Mouse (Mus musculus) 416B (cell line): ENCODE results near the gene Dhx38.
A peak's percentile ranks its signal among the peaks of the same experiment; 100 is the strongest.

Source experiments
- DNase-seq: peaks from one replicate; pipeline ENCODE4 v3.0.0; 2011; ENCODE audit warnings: low read depth

Gene Dhx38

GRCm38 (mm10) chr8:109565498-109566333 lies at the start of gene Dhx38, which contains the start of gene Txnl4b:
Dhx38 (minus strand) TSS chr8:109565861.
Txnl4b (plus strand) TSS chr8:109565892.
- peak; percentile 100 for DNase-seq

- peak; percentile 85 for DNase-seq
These were observed 48.9 kb upstream of the Dhx38 start, which contains the start of gene Pkd1l3 for GRCm38 (mm10) chr8:109614243-109615210. Pkd1l3 (plus strand) TSS chr8:109614517.

- peak; percentile 74 for DNase-seq
These were observed 43.5 kb upstream of the Dhx38 start for GRCm38 (mm10) chr8:109609153-109609502.

GRCm38 (mm10) chr8:109608271-109609152 lies 42.9 kb upstream of the Dhx38 start, which contains the start of gene Dhodh:
Dhodh (minus strand) TSS chr8:109608673.
- DNase-seq = peak; percentile 97

DNA sequence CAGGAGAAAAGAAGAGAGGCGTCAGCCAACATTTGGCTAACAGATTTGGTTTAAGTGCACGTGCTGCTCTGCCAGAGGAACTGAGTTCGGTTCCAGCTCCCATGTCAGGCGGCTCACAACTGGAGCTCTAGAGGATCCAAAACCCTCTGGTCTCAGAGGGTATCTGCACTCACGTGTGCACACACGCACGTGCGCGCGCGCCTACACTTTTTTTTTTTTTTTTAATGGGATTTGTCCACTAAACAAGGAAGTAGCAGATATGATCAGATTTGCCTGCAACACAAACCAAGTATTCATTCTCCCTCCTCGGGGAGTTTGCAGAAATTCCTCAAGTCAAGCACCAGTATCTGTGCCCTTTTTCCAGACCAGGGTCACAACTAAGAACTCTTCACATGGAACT lies 42.0 kb upstream of the Dhx38 start:
- DNase-seq = peak; percentile 70

DNA sequence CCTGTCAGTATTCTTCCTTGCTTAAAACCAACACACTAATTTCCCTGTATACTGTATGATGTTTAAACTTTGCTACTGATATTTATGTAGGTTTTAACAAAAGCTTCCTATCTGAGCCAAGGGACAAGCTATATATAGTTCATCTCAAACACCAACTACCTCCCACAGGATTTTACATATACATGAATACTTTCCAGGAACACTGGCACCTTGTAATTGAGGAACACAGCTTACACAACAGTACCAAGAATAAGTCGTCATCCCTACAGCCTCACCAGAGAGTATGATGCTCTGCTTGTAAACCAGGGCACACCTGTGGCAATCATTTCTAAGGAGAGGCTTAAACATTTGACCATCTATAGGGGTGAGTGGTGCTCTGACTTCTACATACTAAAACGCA lies 41.1 kb upstream of the Dhx38 start:
- no peak for DNase-seq

GRCm38 (mm10) chr8:109595854-109596253 lies 30.2 kb upstream of the Dhx38 start:
- peak; percentile 59 for DNase-seq

GRCm38 (mm10) chr8:109593117-109593788 lies 27.6 kb upstream of the Dhx38 start:
- peak; percentile 82 for DNase-seq

DNA sequence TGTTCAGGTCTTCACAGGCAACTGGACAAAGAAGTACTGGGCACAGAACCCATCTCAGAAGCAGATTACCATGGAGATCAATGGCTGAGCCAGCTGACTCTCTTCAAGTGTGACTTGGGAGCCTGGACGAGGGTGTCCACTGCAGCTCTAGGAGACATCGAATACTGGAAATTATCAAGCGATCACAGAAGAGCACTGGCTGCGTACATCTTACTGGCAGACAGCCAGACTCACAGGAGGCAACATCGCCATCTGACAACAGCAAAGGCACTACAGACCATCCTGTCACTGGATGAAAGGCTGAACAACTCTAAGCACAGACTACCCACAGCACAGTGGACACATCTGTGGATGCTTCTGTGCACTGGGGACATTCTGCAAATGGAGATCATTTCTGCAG lies 26.5 kb upstream of the Dhx38 start:
- DNase-seq = no peak

DNA sequence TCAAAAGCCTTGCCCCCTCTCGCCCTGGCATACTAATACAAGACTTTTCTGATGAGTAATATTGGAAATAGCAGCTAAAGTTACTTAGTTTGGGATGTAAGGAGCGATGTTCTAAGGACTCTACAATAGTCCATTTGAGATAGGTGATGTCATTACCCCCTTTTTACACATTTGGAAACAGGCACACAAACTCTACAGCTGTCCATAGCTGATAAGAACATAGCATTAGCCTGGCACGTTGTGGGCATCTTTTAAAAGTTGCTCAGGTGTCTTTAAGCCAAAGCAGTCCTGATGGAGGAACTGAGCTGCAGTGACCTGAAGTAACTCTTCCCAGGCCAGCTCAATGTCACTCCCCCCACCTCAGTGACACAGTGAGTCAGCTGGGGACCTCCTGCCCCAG lies 25.7 kb upstream of the Dhx38 start:
- DNase-seq = no peak

DNA sequence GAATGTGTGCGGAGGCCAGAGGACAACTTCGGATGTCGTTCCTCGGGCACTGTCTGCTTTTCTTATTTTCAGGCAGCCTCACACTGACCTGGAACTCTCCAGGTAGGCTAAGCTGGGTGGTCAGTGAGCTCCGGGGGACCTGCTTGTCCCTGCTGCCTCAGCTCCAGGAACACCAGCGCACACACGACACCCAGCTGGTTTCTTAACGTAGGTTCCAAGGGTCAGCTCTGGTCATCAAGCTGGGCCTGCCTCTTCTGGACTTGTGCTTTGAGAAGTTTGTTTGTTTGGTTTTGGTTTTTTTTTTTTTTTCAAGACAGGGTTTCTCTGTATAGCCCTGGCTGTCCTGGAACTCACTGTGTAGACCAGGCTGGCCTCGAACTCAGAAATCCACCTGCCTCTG lies 25.2 kb upstream of the Dhx38 start:
- DNase-seq = no peak

DNA sequence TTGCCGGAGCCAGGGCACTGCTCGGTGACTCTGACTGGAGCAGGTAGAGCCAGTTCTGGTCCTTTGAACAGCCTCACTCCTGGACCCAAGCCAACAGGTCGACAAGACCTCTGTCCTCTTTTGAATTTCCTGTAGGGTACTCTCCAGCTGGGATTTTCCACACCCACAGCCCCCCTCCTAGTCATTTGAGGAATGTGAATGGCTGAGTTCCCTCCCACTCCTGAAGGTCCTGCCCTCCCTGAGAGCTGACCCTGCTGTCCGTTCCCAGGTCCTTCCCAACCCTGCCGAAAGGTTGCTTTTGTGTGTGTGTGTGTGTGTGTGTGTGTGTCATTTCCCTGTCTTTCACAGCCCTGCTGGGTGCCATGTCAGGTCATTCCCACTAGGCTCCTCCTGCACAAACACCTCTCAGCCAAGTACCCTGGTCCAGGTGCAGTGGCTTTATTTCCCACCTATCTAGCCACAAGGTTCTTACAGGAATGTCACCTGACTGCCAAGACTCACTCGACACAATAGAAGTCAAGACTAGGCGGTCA lies 21.4 kb upstream of the Dhx38 start:
- DNase-seq = no peak

DNA sequence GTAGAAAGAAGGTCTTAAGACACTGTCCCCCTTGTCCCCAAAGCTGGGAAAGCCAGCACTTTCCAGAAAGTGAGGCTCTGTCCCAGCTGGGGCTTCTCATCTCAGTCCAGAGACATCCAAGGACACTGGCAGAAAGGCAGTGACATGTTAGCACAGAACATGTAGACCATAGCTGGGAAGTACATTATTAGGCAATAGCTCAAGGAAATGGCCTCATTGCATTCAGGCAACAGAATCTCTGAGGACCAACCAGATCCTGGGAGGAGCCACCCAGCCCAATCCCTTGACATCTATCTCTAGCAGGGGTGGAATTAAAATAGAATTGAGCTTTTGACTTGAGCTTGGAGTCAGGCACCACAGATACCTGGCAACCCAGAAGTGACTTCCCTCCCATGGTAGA lies 20.0 kb upstream of the Dhx38 start:
- DNase-seq = peak; percentile 76

DNA sequence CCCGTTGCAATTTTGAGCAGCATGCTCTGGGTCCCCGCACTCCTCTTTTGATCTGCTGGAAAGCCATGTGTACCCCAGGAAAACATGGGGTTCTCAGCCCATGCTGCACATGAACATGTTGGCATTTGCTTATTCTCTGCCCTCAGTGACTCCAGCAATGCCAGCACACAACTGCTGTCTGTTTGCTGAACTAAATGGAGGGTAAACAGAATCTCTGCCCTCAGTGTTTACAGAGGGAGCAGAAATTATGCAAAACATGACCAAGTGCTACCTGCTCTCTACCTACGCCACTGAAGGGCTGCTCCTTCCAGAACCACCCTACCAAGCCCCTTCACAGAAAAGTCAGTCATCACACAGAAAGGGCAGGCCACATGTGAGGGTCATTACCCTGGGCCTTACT lies 19.2 kb upstream of the Dhx38 start:
- DNase-seq = no peak

GRCm38 (mm10) chr8:109584293-109584692 lies 18.6 kb upstream of the Dhx38 start:
- DNase-seq = no peak

DNA sequence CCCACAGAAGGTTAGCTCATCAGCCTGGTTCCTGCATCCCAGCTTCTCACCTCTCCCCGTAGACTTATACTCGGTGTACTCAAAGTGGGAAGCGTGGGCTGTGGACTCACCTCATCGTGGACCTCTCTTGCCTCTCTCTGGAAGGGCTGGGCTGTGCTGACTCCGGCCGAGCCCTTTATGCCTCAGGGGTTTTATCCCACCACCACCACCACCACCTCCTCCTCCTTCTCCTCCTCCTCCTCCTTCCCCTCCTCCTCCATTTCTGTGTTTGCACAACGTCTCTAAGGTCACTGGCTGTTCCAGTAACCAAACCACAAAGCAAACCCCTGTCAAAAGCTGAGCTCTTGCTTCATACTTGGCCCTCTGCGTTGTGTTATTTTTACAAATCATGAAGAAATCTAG lies 13.2 kb upstream of the Dhx38 start, which contains the start of gene Hp:
Gene Hp (minus strand): TSS at position 273 of the 402 bp plus-strand sequence.
- DNase-seq = peak; percentile 90

DNA sequence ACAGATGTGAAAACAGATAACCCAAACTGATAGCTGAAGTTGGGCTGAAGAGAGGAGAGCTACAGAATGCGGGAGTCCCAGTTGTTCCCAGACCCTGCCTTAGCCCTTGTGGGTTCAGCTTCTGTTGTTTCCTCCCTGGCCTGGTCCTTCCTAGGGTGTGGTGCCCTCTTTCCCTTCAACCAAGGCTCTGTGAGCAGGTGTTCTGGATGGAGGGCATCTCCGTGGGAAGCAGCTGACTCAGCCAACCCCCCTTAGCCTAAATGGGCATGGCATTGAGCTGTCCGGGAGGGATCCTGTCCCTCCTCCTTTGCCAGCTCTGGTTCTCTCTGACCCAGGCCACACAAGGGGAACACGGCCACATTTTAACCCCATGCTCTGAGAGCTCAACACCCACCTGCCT lies 10.7 kb upstream of the Dhx38 start:
- DNase-seq = no peak

GRCm38 (mm10) chr8:109571139-109571538 lies 5.5 kb upstream of the Dhx38 start:
- no peak for DNase-seq

- DNase-seq = peak; percentile 39
These were observed 895 bp downstream of the Dhx38 start for GRCm38 (mm10) chr8:109564766-109565165.

- DNase-seq = peak; percentile 66
These were observed 1.8 kb downstream of the Dhx38 start for GRCm38 (mm10) chr8:109563881-109564280.

DNA sequence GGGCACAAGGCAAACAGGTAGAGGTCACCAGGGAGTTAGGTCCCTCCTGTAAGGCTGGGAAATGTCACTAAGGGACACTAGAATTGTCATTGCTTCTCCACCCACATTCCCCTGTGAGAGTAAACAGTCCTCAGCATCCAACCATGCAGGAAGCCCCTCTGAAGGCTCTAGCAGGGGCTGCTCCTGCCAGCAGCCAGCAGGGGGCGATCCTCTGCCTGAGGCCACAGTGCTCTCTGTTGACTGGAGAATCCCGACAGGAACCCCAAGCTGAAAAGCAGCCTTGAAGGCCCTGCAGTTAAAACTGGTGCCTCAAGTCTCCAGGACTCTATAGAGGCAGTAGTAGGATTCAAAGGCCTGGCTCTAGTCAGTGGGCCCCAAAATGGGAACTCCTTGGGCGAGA lies 14.0 kb downstream of the Dhx38 start:
- DNase-seq = peak; percentile 18
